Mouse (Mus musculus): ENCODE results near the gene Tmem119.

DNA sequence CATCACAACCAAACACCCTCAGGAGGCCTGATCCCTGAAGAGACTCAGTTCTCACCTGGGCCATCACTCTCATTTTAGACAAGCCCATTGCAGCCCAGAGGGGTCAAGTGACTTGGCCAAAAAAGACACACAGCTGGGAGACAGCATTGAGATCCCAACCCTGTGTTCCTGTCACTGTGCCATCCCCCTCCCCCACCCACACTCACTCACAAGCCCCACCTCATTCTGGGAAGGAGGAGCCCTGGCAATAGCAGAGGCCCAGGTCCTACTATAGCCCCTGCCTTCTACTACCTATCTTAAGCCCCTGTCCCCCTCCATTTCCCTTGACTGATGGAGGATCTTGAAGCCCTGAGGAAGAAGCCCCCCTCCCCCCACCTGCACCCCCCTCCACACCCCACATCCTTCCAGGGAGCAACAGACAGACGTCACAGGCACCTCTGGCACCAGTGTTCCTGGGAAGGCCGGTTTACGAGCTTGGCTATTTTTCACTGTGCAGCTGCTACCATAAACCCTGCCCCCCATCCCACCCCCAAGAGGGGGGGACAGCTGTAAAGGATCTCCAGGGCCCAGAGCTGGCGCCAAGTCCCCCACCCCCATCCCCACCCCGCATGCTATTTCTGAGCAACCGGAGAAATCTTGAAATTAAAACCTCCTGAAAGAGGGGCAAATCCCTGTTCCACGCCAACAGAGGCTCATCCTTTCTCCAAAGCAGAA is 11.1 kb downstream of the Tmem119 start:
- TF ChIP-seq CTCF (IDR thresholded peaks at IDR 0.05; ENCODE audit: low read depth): no peak
- TF ChIP-seq EP300 (IDR thresholded peaks at IDR 0.05; ENCODE audit: low read depth): no peak

Measured in liver, embryonic 14.5 days (tissue).